Mouse (Mus musculus) stomach, postnatal 0 days (tissue): ENCODE measurements at regions not wholly inside any gene's neighbourhood (a gene's known extent, or its start where the extent isn't known, plus 50 kb on each side); places are given as distances from the start of the nearest gene placed in this dataset.

Experiments
- CTCF ChIP-seq: IDR thresholded peaks from 2 replicates; pipeline ENCODE4 v1.5.1; 2016; ENCODE audit warnings: antibody characterized with exemption, low read depth, mild to moderate bottlenecking, moderate library complexity
- EP300 ChIP-seq: optimal IDR thresholded peaks from 2 replicates; pipeline ENCODE3; 2016; ENCODE audit warnings: antibody characterized with exemption

DNA sequence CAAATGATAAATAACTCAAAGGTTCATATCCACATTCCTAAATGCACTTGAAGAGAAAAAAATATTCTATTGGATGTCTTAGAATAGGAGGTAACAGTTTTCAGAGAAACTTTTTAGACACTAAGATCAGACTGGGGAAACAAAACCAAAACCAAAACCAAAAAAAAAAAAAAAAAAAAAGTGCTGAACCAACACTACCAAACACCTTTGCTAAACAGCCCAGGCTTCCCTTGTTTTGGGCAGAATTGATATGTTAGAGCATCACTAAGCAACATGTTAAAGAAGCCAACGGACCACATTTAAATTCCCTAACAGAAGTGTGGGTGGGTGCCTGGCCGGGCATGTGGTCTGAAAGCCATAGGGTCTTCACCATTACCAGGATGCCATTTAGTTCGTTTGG, 314.5 kb upstream of the Prickle1 start:
- TF ChIP-seq CTCF (no peak), EP300 (no peak)
